ENCODE assay signal across 8 mouse cellular contexts in the genomic region with DNA sequence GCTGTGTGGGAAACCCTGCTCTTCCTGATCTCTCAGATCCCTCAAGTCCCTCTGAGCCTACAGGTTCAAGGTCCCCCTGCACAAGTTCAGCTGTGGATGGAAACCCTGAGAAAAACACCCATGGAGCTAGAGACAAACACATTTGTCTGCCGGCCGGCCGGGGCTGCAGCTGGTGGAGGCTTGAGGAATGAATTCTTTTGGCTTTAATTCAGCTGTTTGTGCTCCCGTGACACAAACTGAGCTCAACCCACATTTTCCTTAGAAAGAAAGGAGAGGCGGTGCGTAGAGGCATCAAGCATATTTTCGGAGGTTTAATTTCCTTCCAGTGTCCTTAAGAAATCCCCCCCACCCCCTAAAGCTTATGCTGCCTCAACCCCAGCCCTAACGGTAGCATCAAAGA.
DNase-seq lines count a peak whose midpoint lies in the region; ATAC-seq lines count a peak whose summit lies in the region.

No protein-coding gene starts in this region.

- 9% methylated on average over 8 of the region's 8 CpGs for WGBS in forebrain, embryonic 10.5 days
- WGBS in forebrain, embryonic 11.5 days = 12% methylated on average over 8 of the region's 8 CpGs
- WGBS in kidney, embryonic 15.5 days = 14% methylated on average over 8 of the region's 8 CpGs
- WGBS in lung, embryonic 15.5 days = 7% methylated on average over 8 of the region's 8 CpGs

- ATAC-seq in forebrain, embryonic 11.5 days (replicated peaks; ENCODE audit: low FRiP score) = no peak
- no peak for ATAC-seq in kidney, embryonic 15.5 days (replicated peaks; ENCODE audit: low FRiP score)
- peak; percentile 20; the same call in 1 of the 2 replicates for ATAC-seq in lung, embryonic 15.5 days (ENCODE audit: borderline replicate concordance, extremely low read depth, low FRiP score, low TSS enrichment)
- no peak for ATAC-seq in CD4-positive, CD25-positive, alpha-beta regulatory T cell, adult 4 months

- DNase-seq in forebrain, embryonic 10.5 days (ENCODE audit: extremely low spot score, low spot score) = no peak
- DNase-seq in forebrain, embryonic 11.5 days (ENCODE audit: low spot score) = no peak
- peak; percentile 56 to 64 for DNase-seq in heart, adult 9 months (ENCODE audit: low spot score in 2 of 2)
- DNase-seq in skeletal muscle tissue, adult 2 months (ENCODE audit: low read depth, low spot score) = peak; percentile 43

- H3K27me3 ChIP-seq in forebrain, embryonic 10.5 days (ENCODE audit: poor library complexity, severe bottlenecking) = peaks cover 72% of the 10 kb centered on the region
- H3K27me3 ChIP-seq in forebrain, embryonic 11.5 days (ENCODE audit: control insufficient read depth, insufficient read depth, low read length) = peaks cover 3% of the 10 kb centered on the region; the same call in 1 of the 2 replicates
- no peaks in the 10 kb centered on the region for H3K27me3 ChIP-seq in kidney, embryonic 15.5 days
- no peaks in the 10 kb centered on the region for H3K27me3 ChIP-seq in lung, embryonic 15.5 days

- no peaks in the 10 kb centered on the region for H3K36me3 ChIP-seq in forebrain, embryonic 10.5 days (replicated peaks)
- no peaks in the 10 kb centered on the region for H3K36me3 ChIP-seq in forebrain, embryonic 11.5 days (ENCODE audit: control insufficient read depth, insufficient read depth, low read length)
- no peaks in the 10 kb centered on the region for H3K36me3 ChIP-seq in kidney, embryonic 15.5 days
- no peaks in the 10 kb centered on the region for H3K36me3 ChIP-seq in lung, embryonic 15.5 days

- H3K9ac ChIP-seq in forebrain, embryonic 11.5 days (ENCODE audit: low read length) = no peak overlapping the region
- no peak overlapping the region for H3K9ac ChIP-seq in kidney, embryonic 15.5 days
- H3K9ac ChIP-seq in lung, embryonic 15.5 days = no peak overlapping the region

- no peak overlapping the region for H3K4me3 ChIP-seq in forebrain, embryonic 10.5 days
- H3K4me3 ChIP-seq in forebrain, embryonic 11.5 days (ENCODE audit: low read depth, low read length) = no peak overlapping the region
- H3K4me3 ChIP-seq in brown adipose tissue, adult 24 weeks (ENCODE audit: insufficient read depth, low read depth, low read length) = no peak overlapping the region
- peak overlapping the region; percentile 72 for H3K4me3 ChIP-seq in kidney, embryonic 15.5 days (replicated peaks)
- H3K4me3 ChIP-seq in lung, embryonic 15.5 days = peak overlapping the region; percentile 57

- no peaks in the 10 kb centered on the region for H3K9me3 ChIP-seq in forebrain, embryonic 10.5 days
- H3K9me3 ChIP-seq in forebrain, embryonic 11.5 days (ENCODE audit: control insufficient read depth, low read length) = no peaks in the 10 kb centered on the region
- H3K9me3 ChIP-seq in kidney, embryonic 15.5 days (replicated peaks) = no peaks in the 10 kb centered on the region
- H3K9me3 ChIP-seq in lung, embryonic 15.5 days = no peaks in the 10 kb centered on the region

- H3K4me2 ChIP-seq in forebrain, embryonic 11.5 days (ENCODE audit: low read depth, low read length, severe bottlenecking) = no peak overlapping the region
- peak overlapping the region; percentile 88 for H3K4me2 ChIP-seq in kidney, embryonic 15.5 days
- peak overlapping the region; percentile 68 for H3K4me2 ChIP-seq in lung, embryonic 15.5 days

- peak overlapping the region; percentile 35; the same call in 1 of the 2 replicates for H3K27ac ChIP-seq in forebrain, embryonic 10.5 days
- no peak overlapping the region for H3K27ac ChIP-seq in forebrain, embryonic 11.5 days (ENCODE audit: low read depth, low read length)
- H3K27ac ChIP-seq in brown adipose tissue, adult 24 weeks (replicated peaks; ENCODE audit: low read depth, low read length) = peak overlapping the region; percentile 55; the same call in 1 of the 2 replicates
- H3K27ac ChIP-seq in kidney, embryonic 15.5 days = peak overlapping the region; percentile 97
- H3K27ac ChIP-seq in lung, embryonic 15.5 days = peak overlapping the region; percentile 96

- H3K4me1 ChIP-seq in forebrain, embryonic 10.5 days = peaks cover 38% of the 10 kb centered on the region
- peaks cover 2% of the 10 kb centered on the region; the same call in 1 of the 2 replicates for H3K4me1 ChIP-seq in forebrain, embryonic 11.5 days (replicated peaks; ENCODE audit: control insufficient read depth, insufficient read depth, low read length)
- H3K4me1 ChIP-seq in brown adipose tissue, adult 24 weeks (ENCODE audit: control insufficient read depth, insufficient read depth, insufficient read length, low read length) = peaks cover 3% of the 10 kb centered on the region; the same call in 1 of the 2 replicates
- peaks cover 73% of the 10 kb centered on the region for H3K4me1 ChIP-seq in kidney, embryonic 15.5 days
- peaks cover 28% of the 10 kb centered on the region for H3K4me1 ChIP-seq in lung, embryonic 15.5 days

Comparison
In these comparisons a context has a peak if more than half of its experiments do, and no peak if none do; other contexts are left out.
1. DNase-seq: peak in heart, adult 9 months (2 of 2) and skeletal muscle tissue, adult 2 months (single experiment); none in forebrain, embryonic 10.5 days (single experiment) and forebrain, embryonic 11.5 days (single experiment).
2. H3K4me3 ChIP-seq: peak in kidney, embryonic 15.5 days (single experiment) and lung, embryonic 15.5 days (single experiment); none in forebrain, embryonic 10.5 days (single experiment), forebrain, embryonic 11.5 days (single experiment) and brown adipose tissue, adult 24 weeks (single experiment).